Mouse (Mus musculus): ENCODE results near the gene Usp25.

Usp25 gene

GRCm38 (mm10) chr16:77140651-77141050, 127.1 kb downstream of the Usp25 start:
- no peak for DNase-seq (ENCODE audit: low spot score in 2 of 2)

DNA sequence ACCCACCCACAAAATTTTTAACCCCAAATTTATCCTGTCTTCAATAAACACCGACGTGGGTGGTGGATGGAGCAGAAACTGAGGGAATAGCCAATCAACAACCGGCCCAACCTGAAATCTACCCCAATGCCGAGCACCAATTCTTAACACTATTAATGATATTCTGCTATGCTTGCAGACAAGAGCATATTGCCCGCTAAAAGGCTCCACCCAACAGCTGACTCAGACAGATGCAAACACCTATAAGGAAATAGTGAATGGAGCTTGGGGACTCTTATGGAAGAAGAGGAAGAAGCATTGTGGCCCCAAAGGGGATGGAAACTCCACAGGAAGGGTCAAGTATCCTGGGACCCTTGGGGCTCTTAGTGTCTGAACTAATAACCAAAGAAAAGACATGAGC, 133.3 kb downstream of the Usp25 start:
- DNase-seq (ENCODE audit: low spot score in 2 of 2): no peak

GRCm38 (mm10) chr16:77150338-77150737, 136.8 kb downstream of the Usp25 start:
- no peak for DNase-seq (ENCODE audit: low spot score in 2 of 2)

DNA sequence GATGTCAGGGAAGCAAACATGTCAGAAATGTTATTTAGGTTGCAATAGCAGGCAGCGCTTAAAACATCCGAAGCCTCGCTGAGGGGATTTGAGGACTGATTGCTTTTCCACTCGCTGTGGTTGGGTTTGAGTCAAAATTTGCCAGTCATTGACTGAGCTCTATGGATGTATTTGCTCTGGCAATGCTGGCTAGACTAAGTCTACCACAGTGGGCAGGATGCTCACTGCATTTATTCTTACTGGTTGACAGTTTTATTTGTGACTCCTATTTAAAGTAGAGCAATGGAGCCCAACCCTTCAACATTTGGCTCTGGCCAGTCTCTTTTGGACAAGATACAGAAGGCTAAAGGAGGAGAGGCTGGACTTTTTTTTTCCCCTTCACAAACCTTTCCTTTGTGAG, 137.4 kb downstream of the Usp25 start:
- no peak for DNase-seq (ENCODE audit: low spot score in 2 of 2)

DNA sequence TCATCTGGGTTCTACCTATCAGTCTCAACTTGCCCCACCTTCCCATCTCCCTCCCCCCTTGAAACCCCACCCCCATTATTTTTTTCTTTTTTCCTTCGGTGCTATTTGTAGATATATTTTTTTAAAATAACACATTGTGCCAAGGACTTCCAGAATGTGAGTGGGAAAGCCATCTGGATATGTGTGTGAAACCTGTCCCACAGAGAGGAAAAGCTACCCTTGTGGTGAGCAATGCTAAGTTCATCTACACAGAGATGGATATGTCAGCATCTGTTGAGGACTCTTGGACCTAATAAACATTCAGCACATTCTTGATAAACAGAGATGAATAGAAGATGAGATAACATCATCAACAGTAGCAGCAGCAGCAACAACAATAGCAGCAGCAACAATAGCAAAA, 138.8 kb downstream of the Usp25 start:
- DNase-seq (ENCODE audit: low spot score in 2 of 2): no peak

- DNase-seq (ENCODE audit: low spot score in 2 of 2): no peak
These were observed 139.8 kb downstream of the Usp25 start for GRCm38 (mm10) chr16:77153216-77153715.

- DNase-seq (ENCODE audit: low spot score in 2 of 2): no peak
These were observed 140.3 kb downstream of the Usp25 start for GRCm38 (mm10) chr16:77153815-77154214.

DNA sequence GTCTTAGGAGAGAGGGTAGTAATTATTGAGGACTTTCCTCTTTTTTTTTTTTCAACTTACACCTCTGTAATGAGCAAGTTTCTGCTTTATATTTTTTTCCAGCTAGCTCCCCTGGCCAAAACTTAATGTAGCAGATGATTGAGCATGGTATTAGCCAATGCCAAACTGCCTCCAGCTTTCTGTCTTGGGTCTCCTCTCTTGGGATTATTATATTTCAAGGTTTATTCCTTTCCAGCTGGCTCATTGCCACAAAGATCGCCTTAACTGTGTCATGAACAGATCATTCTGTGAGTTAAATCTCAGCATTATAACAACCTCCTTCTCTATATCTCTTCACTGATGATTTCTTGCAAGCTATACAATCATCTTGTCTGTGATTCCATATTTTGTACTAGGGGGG, 141.3 kb downstream of the Usp25 start:
- no peak for DNase-seq (ENCODE audit: low spot score in 2 of 2)

Measured in heart, adult 9 months (tissue).